Mouse (Mus musculus) neural tube, embryonic 14.5 days (tissue): Measurements from ENCODE around the gene Map3k7. TPM values are rescaled to one million over a fixed set of nuclear protein-coding genes. Genes with fewer than 3 reads are reported as not detected.

Source experiments
- ATAC-seq: fragments of 200-750 bp; cut with Nextera tagmentation; 2 replicates; pipeline ENCODE4 v1.8.0; 2017; ENCODE audit warnings: low read depth, mild to moderate bottlenecking, moderate TSS enrichment, moderate library complexity
- H3K27ac ChIP-seq: fragments of 300-500 bp; sonication (generic); 2 replicates; pipeline ENCODE4 v1.5.1; 2014; ENCODE audit warnings: low read depth, mild to moderate bottlenecking, control low read depth, low read length, moderate library complexity, mixed read lengths
- H3K27me3 ChIP-seq: fragments of 300-500 bp; sonication (generic); 2 replicates; pipeline ENCODE4 v1.6.1; 2014; ENCODE audit warnings: low read length; ENCODE audit not compliant: control insufficient read depth, insufficient read depth
- H3K36me3 ChIP-seq: fragments of 300-500 bp; sonication (generic); 2 replicates; pipeline ENCODE4 v1.6.1; 2014; ENCODE audit warnings: low read length, mixed read lengths; ENCODE audit not compliant: control insufficient read depth, insufficient read depth
- H3K4me1 ChIP-seq: fragments of 300-500 bp; sonication (generic); 2 replicates; pipeline ENCODE4 v1.6.1; 2014; ENCODE audit warnings: low read length; ENCODE audit not compliant: control insufficient read depth, insufficient read depth
- H3K4me2 ChIP-seq: fragments of 300-500 bp; sonication (generic); 2 replicates; pipeline ENCODE4 v1.6.1; 2014; ENCODE audit warnings: mild to moderate bottlenecking, low read depth, low read length, control low read depth
- H3K4me3 ChIP-seq: fragments of 300-500 bp; sonication (generic); 2 replicates; pipeline ENCODE4 v1.5.1; 2014; ENCODE audit warnings: low read depth, low read length, control low read depth, mixed read lengths
- H3K9ac ChIP-seq: fragments of 300-500 bp; sonication (generic); replicated peaks from 2 replicates; pipeline ENCODE4 v1.6.1; 2014; ENCODE audit warnings: low read depth, mild to moderate bottlenecking, control low read depth, low read length, mixed read lengths
- H3K9me3 ChIP-seq: fragments of 300-500 bp; sonication (generic); 2 replicates; pipeline ENCODE4 v1.6.1; 2016; ENCODE audit warnings: low read length; ENCODE audit not compliant: control insufficient read depth
- WGBS: fragments of 180-500 bp; shearing (Covaris S2); extraction: QIAGEN DNeasy Blood & Tissue Kit; methylation state at CpG from one replicate; pipeline ENCODE4 v1.1.7; 2014; 5-methylcytosine and 5-hydroxymethylcytosine counted together
- polyA plus RNA-seq: library from polyadenylated mRNA; unstranded; fragments of >200 nt; fragmentation: Nextera tagmentation; extraction: Ambion mirVana; gene quantifications from 2 replicates; pipeline ENCODE4 v1.2.1, GENCODE M21; 2014

Map3k7 gene
- polyA plus RNA-seq, 1 experiment from 2014 or later, result 33.7 TPM

GRCm38 (mm10) chr4:32062381-32063059 is 98.6 kb downstream of the Map3k7 start:
- ATAC-seq, result no peak

GRCm38 (mm10) chr4:32063291-32063690 is 99.4 kb downstream of the Map3k7 start:
- Histone ChIP-seq H3K4me1 (no peaks in the 10 kb centered on the region), H3K36me3 (no peaks in the 10 kb centered on the region), H3K27me3 (no peaks in the 10 kb centered on the region), H3K4me3 (no peak overlapping the region), H3K27ac (no peak overlapping the region), H3K9ac (no peak overlapping the region), H3K9me3 (no peaks in the 10 kb centered on the region), H3K4me2 (no peak overlapping the region)
- no peak for ATAC-seq
- 94% methylated on average over 3 of the region's 3 CpGs for WGBS

More at GRCm38 (mm10) chr4:32062381-32063059, 98.6 kb downstream of the Map3k7 start:
- Histone ChIP-seq H3K4me3 (no peak overlapping the region), H3K4me2 (no peak overlapping the region), H3K27me3 (no peaks in the 10 kb centered on the region), H3K4me1 (no peaks in the 10 kb centered on the region), H3K27ac (no peak overlapping the region), H3K9ac (no peak overlapping the region), H3K9me3 (no peaks in the 10 kb centered on the region), H3K36me3 (no peaks in the 10 kb centered on the region)
- WGBS, result 84% methylated on average over 4 of the region's 4 CpGs
